Mouse (Mus musculus): Measurements from ENCODE around the gene Pkp4.

GRCm38 (mm10) chr2:59245098-59245388 is 84.4 kb downstream of the Pkp4 start:
- TF ChIP-seq CTCF (IDR thresholded peaks at IDR 0.05 in 2 of 3, conservative IDR thresholded peaks at IDR 0.05 in 1 of 3; ENCODE audit: control insufficient read depth in 1 of 3, insufficient read depth in 1 of 3, low read depth in 2 of 3, low read length in 3 of 3, poor library complexity in 1 of 3, severe bottlenecking in 1 of 3): no peak
- no peak for TF ChIP-seq CHD1 (IDR thresholded peaks at IDR 0.05; ENCODE audit: low read depth, low read length)
- TF ChIP-seq EP300 (IDR thresholded peaks at IDR 0.05; ENCODE audit: low read depth in 1 of 2, low read length in 2 of 2): no peak
- TF ChIP-seq SIN3A (IDR thresholded peaks at IDR 0.05; ENCODE audit: low read length): no peak
- no peak for TF ChIP-seq NRF1 (IDR thresholded peaks at IDR 0.05; ENCODE audit: insufficient read depth, low read depth, low read length, poor library complexity, severe bottlenecking)
